Mouse (Mus musculus) CH12.LX (cell line): ENCODE measurements around the gene Itga9. TPM values are rescaled to one million over a fixed set of nuclear protein-coding genes. Genes with fewer than 3 reads are reported as not detected.
A peak's percentile ranks its signal among the peaks of the same experiment; 100 is the strongest.

Source experiments
- DNase-seq: peaks from one replicate; pipeline ENCODE4 v3.0.0-alpha.2; 2013; ENCODE audit errors: extremely low read depth
- H3K27ac ChIP-seq: 2 replicates; pipeline ENCODE4 v1.5.1; 2012; ENCODE audit warnings: low read depth, mild to moderate bottlenecking, control low read depth, moderate library complexity; ENCODE audit not compliant: insufficient read depth
- H3K27me3 ChIP-seq: replicated peaks from 2 replicates; pipeline ENCODE3; 2012; ENCODE audit warnings: inconsistent platforms
- H3K36me3 ChIP-seq, 2 experiments: replicated peaks in 1 of 2; 2 replicates each; pipeline versions ENCODE3 to v1.6.1; 2012; ENCODE audit warnings: inconsistent platforms in 1 of 2, low read length in 1 of 2, mild to moderate bottlenecking in 1 of 2, mixed read lengths in 1 of 2, moderate library complexity in 1 of 2; ENCODE audit not compliant: control insufficient read depth in 1 of 2, insufficient read depth in 1 of 2
- H3K4me1 ChIP-seq, 2 experiments: 2 replicates each; pipeline ENCODE4 v1.6.1; 2012; ENCODE audit warnings: inconsistent platforms in 1 of 2, moderate library complexity in 1 of 2; ENCODE audit not compliant: insufficient read depth in 2 of 2, control insufficient read depth in 1 of 2
- H3K4me2 ChIP-seq: 2 replicates; pipeline ENCODE4 v1.6.1; 2012; ENCODE audit warnings: low read depth, mild to moderate bottlenecking, control low read depth; ENCODE audit not compliant: poor library complexity, insufficient read depth, severe bottlenecking
- H3K4me3 ChIP-seq, 3 experiments: fragments of 150-350 bp in 1 of 3; sonication (generic) in 1 of 3; replicated peaks in 1 of 3; 2 replicates each; pipeline versions ENCODE3 to v1.5.1; 2011 to 2012; ENCODE audit warnings: low read depth in 2 of 3, low read length in 2 of 3, mild to moderate bottlenecking in 2 of 3, moderate library complexity in 2 of 3, control low read depth in 1 of 3, improper control_type of control experiment in 1 of 3, inconsistent platforms in 1 of 3, mixed read lengths in 1 of 3; ENCODE audit not compliant: poor library complexity in 1 of 3
- H3K79me2 ChIP-seq: replicated peaks from 2 replicates; pipeline ENCODE4 v1.6.1; 2012; ENCODE audit warnings: mild to moderate bottlenecking, moderate library complexity; ENCODE audit not compliant: control insufficient read depth, poor library complexity, insufficient read depth, severe bottlenecking; ENCODE audit errors: extremely low read depth
- H3K9ac ChIP-seq: 2 replicates; pipeline ENCODE4 v1.6.1; 2012; ENCODE audit warnings: low read depth, mild to moderate bottlenecking, control low read depth, moderate library complexity; ENCODE audit not compliant: insufficient read depth
- H3K9me3 ChIP-seq: replicated peaks from 2 replicates; pipeline ENCODE3; 2012; ENCODE audit warnings: low read length, inconsistent platforms, mixed read lengths
- CHD1 ChIP-seq: IDR thresholded peaks from 2 replicates; pipeline ENCODE4 v1.6.1; 2012; ENCODE audit warnings: low read depth, low read length, improper control_type of control experiment, inconsistent platforms
- CTCF ChIP-seq, 2 experiments: IDR thresholded peaks in 1 of 2; conservative IDR thresholded peaks in 1 of 2; 2 replicates each; pipeline ENCODE4 v1.5.1; 2011 to 2012; ENCODE audit warnings: low read depth in 2 of 2, low read length in 2 of 2, improper control_type of control experiment in 1 of 2, inconsistent platforms in 1 of 2, mild to moderate bottlenecking in 1 of 2, moderate library complexity in 1 of 2
- E2F4 ChIP-seq: IDR thresholded peaks from 2 replicates; pipeline ENCODE4 v1.6.1; 2011; ENCODE audit warnings: low read depth, low read length, improper control_type of control experiment; ENCODE audit not compliant: insufficient replicate concordance
- EP300 ChIP-seq: IDR thresholded peaks from 2 replicates; pipeline ENCODE4 v1.6.1; 2011; ENCODE audit warnings: low read length, improper control_type of control experiment
- ETS1 ChIP-seq: conservative IDR thresholded peaks from 2 replicates; pipeline ENCODE4 v1.6.1; 2012; ENCODE audit warnings: low read depth, mild to moderate bottlenecking, inconsistent platforms, low read length, improper control_type of control experiment, moderate library complexity
- GABPA ChIP-seq: IDR thresholded peaks from 2 replicates; pipeline ENCODE4 v1.6.1; 2012; ENCODE audit warnings: low read depth, low read length, improper control_type of control experiment, inconsistent platforms; ENCODE audit not compliant: insufficient replicate concordance
- JUND ChIP-seq: conservative IDR thresholded peaks from 2 replicates; pipeline ENCODE4 v1.6.1; 2011; ENCODE audit warnings: low read depth, low read length, improper control_type of control experiment
- NELFE ChIP-seq: IDR thresholded peaks from 2 replicates; pipeline ENCODE4 v1.6.1; 2011; ENCODE audit warnings: low read depth, low read length, improper control_type of control experiment
- NRF1 ChIP-seq: IDR thresholded peaks from 2 replicates; pipeline ENCODE4 v1.6.1; 2014; ENCODE audit warnings: low read depth, mild to moderate bottlenecking, inconsistent platforms, low read length, improper control_type of control experiment, moderate library complexity
- PAX5 ChIP-seq: IDR thresholded peaks from 2 replicates; pipeline ENCODE4 v1.6.1; 2012; ENCODE audit warnings: low read length, inconsistent platforms, mixed read lengths
- POLR2AphosphoS2 ChIP-seq: IDR thresholded peaks from 2 replicates; pipeline ENCODE4 v1.6.1; 2011; ENCODE audit warnings: low read depth, low read length, improper control_type of control experiment
- RAD21 ChIP-seq: IDR thresholded peaks from 2 replicates; pipeline ENCODE4 v1.6.1; 2011; ENCODE audit warnings: low read depth, mild to moderate bottlenecking, low read length, improper control_type of control experiment, moderate library complexity
- RCOR1 ChIP-seq: conservative IDR thresholded peaks from 2 replicates; pipeline ENCODE4 v1.6.1; 2012; ENCODE audit warnings: low read depth, mild to moderate bottlenecking, inconsistent platforms, low read length, improper control_type of control experiment
- SIN3A ChIP-seq: IDR thresholded peaks from 2 replicates; pipeline ENCODE4 v1.6.1; 2012; ENCODE audit warnings: low read length, improper control_type of control experiment, inconsistent platforms
- SMC3 ChIP-seq: IDR thresholded peaks from 2 replicates; pipeline ENCODE4 v1.6.1; 2011; ENCODE audit warnings: low read depth, low read length, improper control_type of control experiment
- TCF12 ChIP-seq: IDR thresholded peaks from 2 replicates; pipeline ENCODE4 v1.6.1; 2014; ENCODE audit warnings: low read depth, mild to moderate bottlenecking, inconsistent platforms, low read length, improper control_type of control experiment
- USF2 ChIP-seq: conservative IDR thresholded peaks from 2 replicates; pipeline ENCODE4 v1.6.1; 2011; ENCODE audit warnings: low read depth, low read length, improper control_type of control experiment
- ZKSCAN1 ChIP-seq: IDR thresholded peaks from 2 replicates; pipeline ENCODE4 v1.6.1; 2012; ENCODE audit warnings: low read depth, inconsistent platforms, low read length, improper control_type of control experiment, borderline replicate concordance
- ZMIZ1 ChIP-seq: IDR thresholded peaks from 2 replicates; pipeline ENCODE4 v1.6.1; 2012; ENCODE audit warnings: low read depth, mild to moderate bottlenecking, inconsistent platforms, low read length, improper control_type of control experiment
- dilution Hi-C: fragments of 300-500 bp; cut with MboI; formaldehyde crosslinking; loops from 2 replicates; pipeline ENCODE4 v1.14.3; 2020; ENCODE audit warnings: low sequenced_read_pairs; ENCODE audit not compliant: extremely low pct_unique_long_range_greater_than_20kb, extremely low pct_ligation_motif_present
- in situ Hi-C: fragments of 300-500 bp; cut with MboI; formaldehyde crosslinking; loops from 3 replicates; pipeline ENCODE4 v1.14.3; 2019; ENCODE audit warnings: low sequenced_read_pairs, low pct_ligation_motif_present, low pct_unique_long_range_greater_than_20kb, mixed read lengths
- polyA plus RNA-seq: library from polyadenylated mRNA; unstranded; fragments of >175 nt; gene quantifications from 2 replicates; pipeline ENCODE4 v1.2.1, GENCODE M21; 2012; ENCODE audit warnings: low read depth; ENCODE audit not compliant: insufficient read length
- total RNA-seq, 2 experiments: library from RNA; depleted of rRNA; stranded (reverse); fragments of 300-350 nt in 1 of 2; fragments of >200 nt in 1 of 2; gene quantifications; 2 replicates each; pipeline ENCODE4 v1.2.3; 2012 to 2014

Itga9 gene
- total and polyA plus RNA-seq, 3 experiments = 0.19 TPM; not detected in 2

DNA sequence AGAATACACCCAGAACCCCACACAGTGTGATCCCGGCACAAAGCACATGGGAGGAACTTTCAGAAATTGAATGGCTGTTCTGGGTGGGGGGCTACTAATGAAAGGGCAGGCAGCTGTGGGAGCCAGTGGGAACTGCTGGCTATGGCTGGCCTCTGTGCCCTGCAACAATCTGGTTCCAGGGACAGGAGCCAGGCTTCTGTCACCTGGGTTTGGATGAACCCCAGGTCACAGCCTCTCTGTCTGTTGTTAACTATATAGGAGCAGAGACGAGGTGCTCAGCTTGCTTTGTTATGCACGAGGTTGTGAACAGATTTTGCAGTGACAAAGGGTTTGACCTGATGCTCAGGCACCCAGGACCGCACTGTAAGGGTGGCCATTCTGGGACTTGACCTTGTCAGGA is 2.1 kb downstream of the Itga9 start:
- no peak overlapping the region for H3K4me2 ChIP-seq
- dilution Hi-C loops = no loop called here

DNA sequence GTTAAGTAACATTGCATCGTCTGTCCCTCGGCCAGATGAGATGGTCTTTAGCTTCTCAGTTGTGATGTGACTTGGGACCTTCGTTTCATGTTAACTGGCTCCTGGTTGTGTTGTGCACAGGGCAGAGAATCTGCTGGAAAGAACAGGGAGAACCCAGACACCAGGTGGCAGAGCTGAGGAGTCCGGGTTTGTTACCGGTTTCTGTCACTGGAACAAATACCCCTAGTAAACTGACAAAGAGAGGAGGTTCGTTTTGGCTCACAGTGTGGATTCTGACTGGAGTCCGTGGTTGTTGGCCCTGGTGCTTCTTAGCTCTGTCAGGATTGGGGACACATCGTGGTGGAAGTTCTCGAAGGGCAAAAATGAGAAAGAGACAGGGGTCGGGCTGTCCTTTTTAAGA is 3.6 kb downstream of the Itga9 start:
- Histone ChIP-seq H3K9me3 (no peaks in the 10 kb centered on the region), H3K4me3 (no peak overlapping the region), H3K4me2 (no peak overlapping the region), H3K27ac (no peak overlapping the region), H3K79me2 (no peaks in the 10 kb centered on the region; the same call in 1 of the 2 replicates), H3K36me3 (no peaks in the 10 kb centered on the region), H3K9ac (no peak overlapping the region), H3K27me3 (peaks cover 15% of the 10 kb centered on the region), H3K4me1 (peaks cover 0 to 10% of the 10 kb centered on the region in 2 experiments; a peak in 2 of 4 replicates)
- in situ Hi-C loops = no loop called here
- dilution Hi-C loops = no loop called here
- no peak for TF ChIP-seq NELFE
- peak; percentile 10 for TF ChIP-seq RAD21
- TF ChIP-seq CTCF (conservative IDR thresholded peaks at IDR 0.05 in 1 of 2, IDR thresholded peaks at IDR 0.05 in 1 of 2; ENCODE audit: low read depth in 2 of 2, low read length in 2 of 2) = peak in 1 of 2 experiments; percentile 41; a peak in 2 of 4 replicates
- TF ChIP-seq PAX5 = no peak
- TF ChIP-seq SMC3 = peak; percentile 54
- TF ChIP-seq E2F4 = no peak
- no peak for DNase-seq

More for the DNA sequence above, 2.1 kb downstream of the Itga9 start:
- H3K9ac ChIP-seq = no peak overlapping the region
- no peaks in the 10 kb centered on the region for H3K9me3 ChIP-seq
- no peak overlapping the region for H3K4me3 ChIP-seq
- H3K4me1 ChIP-seq = peaks cover 0 to 10% of the 10 kb centered on the region in 2 experiments; a peak in 2 of 4 replicates
- no peak overlapping the region for H3K27ac ChIP-seq
- H3K27me3 ChIP-seq = peaks cover 15% of the 10 kb centered on the region
- no peaks in the 10 kb centered on the region for H3K36me3 ChIP-seq
- TF ChIP-seq JUND (no peak), SIN3A (no peak), ETS1 (no peak), NELFE (no peak), ZMIZ1 (no peak), RCOR1 (no peak), CTCF (conservative IDR thresholded peaks at IDR 0.05 in 1 of 2, IDR thresholded peaks at IDR 0.05 in 1 of 2; ENCODE audit: low read depth in 2 of 2, low read length in 2 of 2) (no peak), POLR2AphosphoS2 (no peak), ZKSCAN1 (no peak), USF2 (no peak), EP300 (no peak), SMC3 (no peak), GABPA (no peak), TCF12 (no peak), NRF1 (no peak), CHD1 (no peak), E2F4 (no peak)
- DNase-seq = no peak
- no peaks in the 10 kb centered on the region; the same call in 1 of the 2 replicates for H3K79me2 ChIP-seq
- in situ Hi-C loops = no loop called here
